Mouse (Mus musculus) gastrocnemius, postnatal 4 days (tissue): Measurements from ENCODE around the gene Vmn1r61. TPM values are rescaled to one million over a fixed set of nuclear protein-coding genes. Genes with fewer than 3 reads are reported as not detected.

Experiments used
- DNase-seq, 2 experiments: peaks; one replicate each; pipeline ENCODE4 v3.0.0; 2021 to 2022; ENCODE audit warnings: low spot score in 2 of 2, mixed read lengths in 2 of 2
- long read RNA-seq, 2 experiments: library from polyadenylated mRNA; stranded (forward); transcript quantifications; one replicate each; pipeline ENCODE4 v2.0.0; 2021
- total RNA-seq, 2 experiments: library from RNA; stranded (reverse); gene quantifications; 2 replicates each; pipeline ENCODE4 v1.2.3; 2021

Gene Vmn1r61
- not detected for total RNA-seq
- long read RNA-seq, experiment 1, result 0 reads
- long read RNA-seq, experiment 2, result 0 reads

GRCm38 (mm10) chr7:5613195-5613594 lies at the start of gene Vmn1r61:
Vmn1r61 (minus strand) TSS chr7:5613295.
- no peak for DNase-seq

Other genes with a start within 250 kb of the Vmn1r61 start
- gene Vmn1r58, start 199.9 kb downstream of the Vmn1r61 start, total RNA-seq, result not detected
- gene Vmn1r59, start 156.5 kb downstream of the Vmn1r61 start, total RNA-seq, result not detected
- gene Vmn2r28, start 119.3 kb downstream of the Vmn1r61 start, total RNA-seq, result not detected
- not detected for gene Vmn1r60, start 66.0 kb downstream of the Vmn1r61 start, total RNA-seq
- not detected for gene Vmn1r62, start 60.3 kb upstream of the Vmn1r61 start, total RNA-seq
- not detected for gene Vmn1r63, start 192.2 kb upstream of the Vmn1r61 start, total RNA-seq